In the genomic region with DNA sequence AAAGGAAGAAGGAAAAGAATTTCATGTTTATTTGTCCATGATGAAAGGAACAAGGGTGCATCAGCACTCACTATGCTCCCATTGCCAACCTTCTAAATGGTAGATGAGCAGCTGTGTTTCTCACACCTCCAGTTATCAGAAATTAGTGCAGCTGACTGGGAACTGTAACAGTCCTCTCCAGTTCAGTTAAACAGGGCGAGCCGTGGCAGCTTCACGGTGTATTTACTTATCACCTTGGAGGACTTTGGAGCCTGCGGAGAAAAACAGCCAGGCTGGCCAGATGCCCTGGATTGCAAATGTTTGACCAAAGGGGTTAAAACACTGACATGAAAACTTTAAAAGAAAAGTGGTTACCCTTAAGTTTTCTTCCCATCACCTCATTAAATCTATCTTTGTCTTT, we compare ENCODE assay signal across 9 mouse cellular contexts.
DNase-seq lines count a peak whose midpoint lies in the region; ATAC-seq lines count a peak whose summit lies in the region.
"Had no signal": no experiment of that assay in that cellular context is flagged by ENCODE, and none has a peak within 500 bp of the region (broad histone marks: within the 10 kb centered on the region; RNA-seq: fewer than 3 reads in every experiment).

No protein-coding gene starts in this region.

- DNase-seq in forebrain, embryonic 14.5 days (ENCODE audit: low spot score) = peak; percentile 22
- peak; percentile 68 for DNase-seq in large intestine, adult 2 months (ENCODE audit: low read depth, low spot score)
- DNase-seq in lung, postnatal 4 days = peak; percentile 25 to 44
- DNase-seq in left cerebral cortex, adult 11 months (ENCODE audit: low spot score) = no peak
- no peak for DNase-seq in left cerebral cortex, postnatal 14 days (ENCODE audit: low spot score in 2 of 2)
- DNase-seq: gastrocnemius, postnatal 36 days had no signal

- no peaks in the 10 kb centered on the region; the same call in 1 of the 2 replicates for H3K4me1 ChIP-seq in forebrain, embryonic 14.5 days (ENCODE audit: control insufficient read depth, insufficient read depth, low read length)
- 0 out of 2 replicates have a peak, but pooled peaks cover 5% of the 10 kb centered on the region for H3K4me1 ChIP-seq in forebrain, embryonic 13.5 days
- H3K4me1 ChIP-seq in heart, embryonic 16.5 days (ENCODE audit: control insufficient read depth, insufficient read depth, low read length) = peaks cover 7% of the 10 kb centered on the region
- no peaks in the 10 kb centered on the region; the same call in 1 of the 2 replicates for H3K4me1 ChIP-seq in hindbrain, embryonic 12.5 days

- ATAC-seq in forebrain, embryonic 14.5 days = no peak
- no peak for ATAC-seq in forebrain, embryonic 13.5 days
- peak; percentile 77 for ATAC-seq in heart, embryonic 16.5 days (replicated peaks; ENCODE audit: extremely low read depth, insufficient read depth, low FRiP score)
- ATAC-seq in hindbrain, embryonic 12.5 days (ENCODE audit: low FRiP score) = no peak

- H3K9ac ChIP-seq in forebrain, embryonic 14.5 days (ENCODE audit: low read length) = no peak overlapping the region
- H3K9ac ChIP-seq in forebrain, embryonic 13.5 days = no peak overlapping the region
- no peak overlapping the region for H3K9ac ChIP-seq in heart, embryonic 16.5 days (ENCODE audit: low read length)
- H3K9ac ChIP-seq in hindbrain, embryonic 12.5 days = no peak overlapping the region

- H3K4me3 ChIP-seq in forebrain, embryonic 14.5 days (ENCODE audit: low read depth, low read length) = no peak overlapping the region
- H3K4me3 ChIP-seq in forebrain, embryonic 13.5 days = no peak overlapping the region
- H3K4me3 ChIP-seq in heart, embryonic 16.5 days (ENCODE audit: low read length) = no peak overlapping the region
- H3K4me3 ChIP-seq in hindbrain, embryonic 12.5 days = no peak overlapping the region

- intact Hi-C loops in left cerebral cortex, postnatal 14 days (cut with DNase I) = no loop called here

- H3K4me2 ChIP-seq in forebrain, embryonic 14.5 days (ENCODE audit: low read length) = no peak overlapping the region
- no peak overlapping the region for H3K4me2 ChIP-seq in forebrain, embryonic 13.5 days
- H3K4me2 ChIP-seq in heart, embryonic 16.5 days (ENCODE audit: low read depth, low read length) = peak overlapping the region; percentile 18; the same call in 1 of the 2 replicates
- H3K4me2 ChIP-seq in hindbrain, embryonic 12.5 days (replicated peaks) = no peak overlapping the region

- no peaks in the 10 kb centered on the region for H3K27me3 ChIP-seq in forebrain, embryonic 14.5 days (replicated peaks; ENCODE audit: control insufficient read depth, insufficient read depth, low read length)
- no peaks in the 10 kb centered on the region for H3K27me3 ChIP-seq in forebrain, embryonic 13.5 days
- H3K27me3 ChIP-seq in heart, embryonic 16.5 days (ENCODE audit: control insufficient read depth, insufficient read depth, low read length) = no peaks in the 10 kb centered on the region
- no peaks in the 10 kb centered on the region for H3K27me3 ChIP-seq in hindbrain, embryonic 12.5 days

- no peaks in the 10 kb centered on the region for H3K36me3 ChIP-seq in forebrain, embryonic 14.5 days (ENCODE audit: control insufficient read depth, insufficient read depth, low read length)
- H3K36me3 ChIP-seq in forebrain, embryonic 13.5 days (ENCODE audit: poor library complexity, severe bottlenecking) = no peaks in the 10 kb centered on the region
- H3K36me3 ChIP-seq in heart, embryonic 16.5 days (ENCODE audit: control insufficient read depth, insufficient read depth) = no peaks in the 10 kb centered on the region
- H3K36me3 ChIP-seq in hindbrain, embryonic 12.5 days = no peaks in the 10 kb centered on the region

- 46% methylated on average over 4 of the region's 4 CpGs for whole genome bisulfite sequencing in forebrain, embryonic 14.5 days
- WGBS in forebrain, embryonic 13.5 days = 44% methylated on average over 4 of the region's 4 CpGs
- 16% methylated on average over 4 of the region's 4 CpGs for WGBS in heart, embryonic 16.5 days
- 14% methylated on average over 4 of the region's 4 CpGs for WGBS in large intestine, adult 2 months
- 45% methylated on average over 4 of the region's 4 CpGs for WGBS in hindbrain, embryonic 12.5 days

- H3K9me3 ChIP-seq in forebrain, embryonic 14.5 days (replicated peaks; ENCODE audit: control insufficient read depth, low read length) = no peaks in the 10 kb centered on the region
- H3K9me3 ChIP-seq in forebrain, embryonic 13.5 days (replicated peaks) = no peaks in the 10 kb centered on the region
- H3K9me3 ChIP-seq in heart, embryonic 16.5 days (replicated peaks; ENCODE audit: control insufficient read depth, low read length) = no peaks in the 10 kb centered on the region
- H3K9me3 ChIP-seq in hindbrain, embryonic 12.5 days (replicated peaks) = no peaks in the 10 kb centered on the region

- no peak overlapping the region for H3K27ac ChIP-seq in forebrain, embryonic 14.5 days (ENCODE audit: low read depth, low read length)
- no peak overlapping the region for H3K27ac ChIP-seq in forebrain, embryonic 13.5 days
- peak overlapping the region; percentile 69 for H3K27ac ChIP-seq in heart, embryonic 16.5 days (ENCODE audit: low read length)
- H3K27ac ChIP-seq in hindbrain, embryonic 12.5 days = no peak overlapping the region

Comparison
In these comparisons a context has a peak if more than half of its experiments do, and no peak if none do; other contexts are left out.
1. DNase-seq: peak in forebrain, embryonic 14.5 days (single experiment), large intestine, adult 2 months (single experiment) and lung, postnatal 4 days (2 of 2); none in left cerebral cortex, adult 11 months (single experiment) and left cerebral cortex, postnatal 14 days (0 of 2).